Comparison of ENCODE assay signal across 9 mouse cellular contexts in the genomic region with DNA sequence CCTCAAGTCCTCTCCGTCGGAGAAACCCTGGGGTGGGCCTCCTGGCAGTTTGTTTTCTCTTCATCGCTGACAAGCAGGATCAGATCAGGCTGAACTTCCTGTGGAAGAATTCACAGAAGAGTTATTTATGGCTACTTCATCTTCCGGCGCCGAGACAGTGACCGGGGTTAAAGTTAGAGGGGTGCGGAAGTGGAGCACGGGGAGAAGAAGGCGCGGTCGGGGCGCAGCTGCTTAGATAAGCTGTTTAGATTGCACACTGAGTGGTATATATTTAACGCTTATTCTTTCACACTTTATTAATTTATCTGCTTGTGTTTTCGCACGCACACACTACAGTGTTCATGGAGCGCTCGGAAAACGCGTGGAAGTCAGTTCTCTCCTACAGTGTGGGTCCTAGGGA. TPM values are rescaled to one million over a fixed set of nuclear protein-coding genes. Genes with fewer than 3 reads are reported as not detected.
DNase-seq lines count a peak whose midpoint lies in the region; ATAC-seq and TF ChIP-seq lines count a peak whose summit lies in the region.
"Had no signal": no experiment of that assay in that cellular context is flagged by ENCODE, and none has a peak within 500 bp of the region (broad histone marks: within the 10 kb centered on the region; RNA-seq: fewer than 3 reads in every experiment).

No protein-coding gene starts in this region.

- no peaks in the 10 kb centered on the region for H3K36me3 ChIP-seq in liver, embryonic 16.5 days (ENCODE audit: control insufficient read depth, insufficient read depth)
- no peaks in the 10 kb centered on the region for H3K36me3 ChIP-seq in spleen, adult 2 months (ENCODE audit: control insufficient read depth, insufficient read depth, low read length)
- H3K36me3 ChIP-seq: limb, embryonic 12.5 days had no signal

- intact Hi-C loops in left cerebral cortex, postnatal 10 days (cut with DNase I): no loop called here

- H3K4me2 ChIP-seq in liver, embryonic 16.5 days (ENCODE audit: low read depth, low read length): peak overlapping the region; percentile 56
- H3K4me2 ChIP-seq: limb, embryonic 12.5 days had no signal

- H3K9me3 ChIP-seq in liver, embryonic 16.5 days (replicated peaks; ENCODE audit: control insufficient read depth, low read length): no peaks in the 10 kb centered on the region
- H3K9me3 ChIP-seq: limb, embryonic 12.5 days had no signal

- peak overlapping the region; percentile 30 for H3K4me3 ChIP-seq in bone marrow macrophage, adult 2 months (ENCODE audit: insufficient read depth, low read length)
- H3K4me3 ChIP-seq in liver, embryonic 16.5 days (ENCODE audit: low read depth, low read length): peak overlapping the region; percentile 38
- peak overlapping the region; percentile 19; the same call in 1 of the 2 replicates for H3K4me3 ChIP-seq in spleen, adult 2 months (ENCODE audit: extremely low read depth, insufficient read depth, insufficient read length)
- H3K4me3 ChIP-seq: limb, embryonic 12.5 days had no signal

- H3K9ac ChIP-seq in liver, embryonic 16.5 days (ENCODE audit: low read depth, low read length): peak overlapping the region; percentile 31
- H3K9ac ChIP-seq: limb, embryonic 12.5 days had no signal

- H3K4me1 ChIP-seq in bone marrow macrophage, adult 2 months (ENCODE audit: control insufficient read depth, insufficient read depth, low read length): peaks cover 63% of the 10 kb centered on the region
- H3K4me1 ChIP-seq in liver, embryonic 16.5 days (ENCODE audit: control insufficient read depth, low read depth, low read length): peaks cover 19% of the 10 kb centered on the region
- H3K4me1 ChIP-seq in spleen, adult 2 months (ENCODE audit: control insufficient read depth, insufficient read depth, insufficient read length): peaks cover 26% of the 10 kb centered on the region

- TF ChIP-seq POLR2A in bone marrow macrophage, adult 2 months (IDR thresholded peaks at IDR 0.05; ENCODE audit: borderline replicate concordance, low read depth, low read length): no peak
- peak; percentile 23; the same call in 1 of the 2 replicates for TF ChIP-seq POLR2A in spleen, adult 2 months (IDR thresholded peaks at IDR 0.05; ENCODE audit: low read depth, low read length)

- no peaks in the 10 kb centered on the region for H3K27me3 ChIP-seq in liver, embryonic 16.5 days (ENCODE audit: control insufficient read depth, insufficient read depth, low read depth, low read length)
- no peaks in the 10 kb centered on the region for H3K27me3 ChIP-seq in spleen, adult 2 months (ENCODE audit: control insufficient read depth, insufficient read depth, low read length)
- H3K27me3 ChIP-seq: limb, embryonic 12.5 days had no signal

- no peak for TF ChIP-seq CTCF in bone marrow macrophage, adult 2 months (IDR thresholded peaks at IDR 0.05; ENCODE audit: low read depth, low read length)
- no peak for TF ChIP-seq CTCF in spleen, adult 2 months (IDR thresholded peaks at IDR 0.05; ENCODE audit: extremely low read depth, insufficient read depth, insufficient read length, insufficient replicate concordance)

- H3K27ac ChIP-seq in bone marrow macrophage, adult 2 months (ENCODE audit: insufficient read depth, low read depth, low read length): peak overlapping the region; percentile 99
- H3K27ac ChIP-seq in liver, embryonic 16.5 days (ENCODE audit: low read length): peak overlapping the region; percentile 75
- H3K27ac ChIP-seq in spleen, adult 2 months (ENCODE audit: insufficient read depth, low read length): peak overlapping the region; percentile 95
- H3K27ac ChIP-seq: limb, embryonic 12.5 days had no signal

- WGBS in liver, embryonic 16.5 days (ENCODE audit: insufficient replicate concordance): 7% methylated on average over 20 of the region's 20 CpGs
- 5% methylated on average over 20 of the region's 20 CpGs for WGBS in spleen, adult 2 months

- peak; percentile 16 to 71 for DNase-seq in left cerebral cortex, postnatal 10 days (ENCODE audit: extremely low spot score in 1 of 2, low spot score in 2 of 2)
- DNase-seq in left cerebral cortex, adult 11 months (ENCODE audit: low spot score): no peak
- peak in 1 of 2 experiments; percentile 81 for DNase-seq in spleen, adult 2 months (ENCODE audit: low read depth in 1 of 2, low spot score in 2 of 2)
- DNase-seq in MN1 (ENCODE audit: low spot score): no peak
- DNase-seq in embryo, embryonic 10 days (ENCODE audit: low spot score): no peak

- ATAC-seq in hematopoietic stem cell, adult 5-6 weeks (replicated peaks in 1 of 2; ENCODE audit: insufficient read depth in 1 of 2, low FRiP score in 2 of 2, low TSS enrichment in 1 of 2, low read depth in 1 of 2, poor library complexity in 2 of 2, severe bottlenecking in 2 of 2): peak; percentile 18 to 61; a peak in 2 of 4 replicates
- ATAC-seq in liver, embryonic 16.5 days (ENCODE audit: low read depth): peak; percentile 71

RNA-seq across cellular contexts. Expression of gene Ncoa3, which starts 37.6 kb away (rescaled TPM):
- 10 to 100 TPM; 31.7 to 34.3 TPM for total RNA-seq in left cerebral cortex, postnatal 10 days (2021)
- polyA plus RNA-seq in bone marrow macrophage, adult 2 months (2012; ENCODE audit: insufficient read depth, insufficient read length, missing spikeins): 118 and 119 TPM in 2 replicates
- 31.0 and 35.7 TPM in 2 replicates for total RNA-seq in hematopoietic stem cell, adult 5-6 weeks (2017)
- polyA plus RNA-seq in liver, embryonic 16.5 days (2015; fragmentation: Nextera tagmentation; extraction: Ambion mirVana): 3.7 and 4.2 TPM in 2 replicates
- polyA plus RNA-seq in spleen, adult 2 months (2012; rRNA removed): 48.4 and 67.9 TPM in 2 replicates

RNA-seq across cellular contexts. Expression of gene Zmynd8, which starts 56.1 kb away (rescaled TPM):
- 100 to 1,000 TPM; 101 to 104 TPM for total RNA-seq in left cerebral cortex, postnatal 10 days (2021)
- polyA plus RNA-seq in bone marrow macrophage, adult 2 months (2012; ENCODE audit: insufficient read depth, insufficient read length, missing spikeins): 97.8 and 99.5 TPM in 2 replicates
- total RNA-seq in hematopoietic stem cell, adult 5-6 weeks (2017): 44.5 and 53.2 TPM in 2 replicates
- polyA plus RNA-seq in liver, embryonic 16.5 days (2015; fragmentation: Nextera tagmentation; extraction: Ambion mirVana): 20.0 and 23.6 TPM in 2 replicates
- 25.0 and 25.4 TPM in 2 replicates for polyA plus RNA-seq in spleen, adult 2 months (2012; rRNA removed)

Comparison
In these comparisons a context has a peak if more than half of its experiments do, and no peak if none do; other contexts are left out.
1. DNase-seq: peak in left cerebral cortex, postnatal 10 days (2 of 2); none in left cerebral cortex, adult 11 months (single experiment), MN1 (single experiment) and embryo, embryonic 10 days (single experiment).
2. Peak in every context shown above with its lines, with median percentiles within 50 percentile points of each other: H3K27ac ChIP-seq and H3K4me3 ChIP-seq.